Mouse (Mus musculus): ENCODE results near the gene Hap1. TPM values are rescaled to one million over a fixed set of nuclear protein-coding genes. Genes with fewer than 3 reads are reported as not detected.
"Not testable (repeated sequence)": the region's sequence is repeated elsewhere in the genome, so short reads cannot be mapped to it uniquely, and the experiment has no call there.

Gene Hap1
- polyA plus RNA-seq, 1 experiment: 35.2 TPM

DNA sequence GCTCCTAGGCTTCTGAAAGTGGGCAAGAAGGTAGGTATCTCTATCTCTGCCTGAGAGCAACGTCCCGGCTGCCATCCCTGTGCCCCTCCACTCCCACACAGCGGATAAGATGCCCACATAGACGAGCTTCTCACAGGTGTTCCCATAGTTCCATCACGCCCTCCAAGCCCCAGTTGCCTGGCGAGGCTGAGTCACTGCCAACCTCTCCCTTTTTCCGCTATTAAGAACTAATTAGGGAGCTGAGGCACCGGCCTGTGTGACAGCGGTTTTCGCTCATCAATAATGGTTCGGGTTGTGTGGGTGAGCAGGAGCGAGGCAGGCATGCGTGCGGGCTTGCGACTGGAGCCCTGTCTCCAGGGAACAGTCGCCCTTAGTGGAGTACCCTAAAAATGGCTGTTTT is 25.7 kb downstream of the Hap1 start:
- Histone ChIP-seq H3K27ac (ENCODE audit: control insufficient read depth, insufficient read depth, low read depth, low read length) (no peak overlapping the region), H3K4me3 (ENCODE audit: control insufficient read depth, low read depth, low read length) (no peak overlapping the region; the same call in 1 of the 2 replicates), H3K36me3 (ENCODE audit: control insufficient read depth, insufficient read depth, low read length) (no peaks in the 10 kb centered on the region), H3K27me3 (ENCODE audit: control insufficient read depth, insufficient read depth, low read length) (no peaks in the 10 kb centered on the region), H3K4me1 (ENCODE audit: control insufficient read depth, insufficient read depth, low read length) (peaks cover 3% of the 10 kb centered on the region)
- TF ChIP-seq CTCF (IDR thresholded peaks at IDR 0.05; ENCODE audit: control insufficient read depth, insufficient read depth, insufficient replicate concordance, low read depth, low read length) (no peak), POLR2A (IDR thresholded peaks at IDR 0.05; ENCODE audit: control insufficient read depth, low read depth, low read length) (no peak)

DNA sequence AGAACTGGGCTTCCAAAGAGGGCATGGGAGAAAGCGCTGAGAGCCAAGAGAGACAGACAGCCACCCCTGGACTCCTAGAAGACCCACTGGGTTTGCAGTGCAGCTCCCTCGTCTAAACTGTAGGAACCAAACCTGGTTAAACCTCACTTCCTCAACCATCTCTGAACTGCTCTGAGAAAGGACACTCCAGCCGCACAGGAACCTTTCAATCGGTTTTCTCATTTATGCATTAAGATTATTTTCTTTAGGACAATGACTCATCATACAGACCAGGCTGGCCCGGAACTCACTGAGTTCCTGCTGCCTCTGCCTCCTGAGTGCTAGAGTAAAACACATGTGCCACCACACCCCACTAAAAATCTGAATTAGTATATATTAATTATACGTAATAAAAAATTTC is 28.2 kb downstream of the Hap1 start:
- TF ChIP-seq CTCF (IDR thresholded peaks at IDR 0.05; ENCODE audit: control insufficient read depth, insufficient read depth, insufficient replicate concordance, low read depth, low read length): no peak
- no peak for TF ChIP-seq POLR2A (IDR thresholded peaks at IDR 0.05; ENCODE audit: control insufficient read depth, low read depth, low read length)
- H3K4me3 ChIP-seq (ENCODE audit: control insufficient read depth, low read depth, low read length): no peak overlapping the region
- H3K27ac ChIP-seq (ENCODE audit: control insufficient read depth, insufficient read depth, low read depth, low read length): no peak overlapping the region
- H3K27me3 ChIP-seq (ENCODE audit: control insufficient read depth, insufficient read depth, low read length): no peaks in the 10 kb centered on the region
- H3K4me1 ChIP-seq (ENCODE audit: control insufficient read depth, insufficient read depth, low read length): peaks cover 3% of the 10 kb centered on the region
- no peaks in the 10 kb centered on the region for H3K36me3 ChIP-seq (ENCODE audit: control insufficient read depth, insufficient read depth, low read length)

DNA sequence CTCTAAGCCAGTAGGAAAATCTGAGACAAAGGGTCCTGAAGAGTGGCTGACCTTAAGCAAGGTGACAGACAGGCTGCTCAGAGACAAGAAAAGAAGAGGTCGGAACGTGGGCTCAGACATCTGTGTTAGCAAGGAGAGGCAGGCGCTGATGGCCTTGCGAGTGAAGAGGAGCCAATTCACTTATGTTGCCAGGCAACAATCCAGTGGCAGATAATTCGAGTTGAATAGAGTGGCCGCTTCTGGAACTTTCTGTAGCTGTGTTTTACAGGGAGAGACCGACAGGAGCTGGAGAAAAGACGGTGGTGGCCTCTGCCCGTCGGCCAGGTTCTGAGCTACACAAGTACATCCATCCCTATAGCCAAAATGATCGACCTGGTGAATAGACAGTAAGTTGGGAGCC is 28.6 kb downstream of the Hap1 start:
- H3K4me1 ChIP-seq (ENCODE audit: control insufficient read depth, insufficient read depth, low read length): peaks cover 3% of the 10 kb centered on the region
- H3K27ac ChIP-seq (ENCODE audit: control insufficient read depth, insufficient read depth, low read depth, low read length): no peak overlapping the region
- no peaks in the 10 kb centered on the region for H3K36me3 ChIP-seq (ENCODE audit: control insufficient read depth, insufficient read depth, low read length)
- H3K4me3 ChIP-seq (ENCODE audit: control insufficient read depth, low read depth, low read length): no peak overlapping the region
- TF ChIP-seq CTCF (IDR thresholded peaks at IDR 0.05; ENCODE audit: control insufficient read depth, insufficient read depth, insufficient replicate concordance, low read depth, low read length) (no peak), POLR2A (IDR thresholded peaks at IDR 0.05; ENCODE audit: control insufficient read depth, low read depth, low read length) (no peak)
- no peaks in the 10 kb centered on the region for H3K27me3 ChIP-seq (ENCODE audit: control insufficient read depth, insufficient read depth, low read length)

DNA sequence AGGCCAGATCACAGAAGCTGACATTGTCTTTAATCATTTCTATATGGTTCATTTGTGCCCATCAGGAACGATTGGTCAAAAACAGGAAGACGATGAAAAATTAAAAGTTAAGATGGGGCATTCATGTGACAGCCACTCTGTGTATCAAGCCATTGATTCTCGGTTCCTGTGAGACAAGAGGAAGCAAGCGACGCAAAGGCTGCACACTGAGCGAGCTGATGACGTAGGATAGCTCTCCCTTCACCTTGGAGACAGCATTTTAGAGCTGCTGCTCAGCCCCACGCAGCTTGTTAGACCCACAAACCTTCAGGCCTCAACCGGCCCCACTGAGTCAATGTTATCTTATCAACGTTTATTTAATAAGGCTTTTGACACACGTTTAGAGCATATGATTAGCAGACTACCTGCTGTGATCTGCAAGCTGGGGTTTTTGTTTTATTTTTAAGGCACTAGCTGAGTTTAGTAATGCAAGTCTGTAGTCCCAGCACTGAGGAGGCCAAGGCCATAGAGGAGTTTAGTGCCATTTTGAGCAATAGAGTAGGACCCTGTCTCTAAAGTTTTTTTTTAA is 30.8 kb downstream of the Hap1 start:
- H3K4me3 ChIP-seq (ENCODE audit: control insufficient read depth, low read depth, low read length): no peak overlapping the region
- H3K27ac ChIP-seq (ENCODE audit: control insufficient read depth, insufficient read depth, low read depth, low read length): no peak overlapping the region
- H3K27me3 ChIP-seq (ENCODE audit: control insufficient read depth, insufficient read depth, low read length): no peaks in the 10 kb centered on the region
- no peak for TF ChIP-seq POLR2A (IDR thresholded peaks at IDR 0.05; ENCODE audit: control insufficient read depth, low read depth, low read length)
- TF ChIP-seq CTCF (IDR thresholded peaks at IDR 0.05; ENCODE audit: control insufficient read depth, insufficient read depth, insufficient replicate concordance, low read depth, low read length): no peak
- no peaks in the 10 kb centered on the region for H3K36me3 ChIP-seq (ENCODE audit: control insufficient read depth, insufficient read depth, low read length)
- peaks cover under 1% of the 10 kb centered on the region for H3K4me1 ChIP-seq (ENCODE audit: control insufficient read depth, insufficient read depth, low read length)

DNA sequence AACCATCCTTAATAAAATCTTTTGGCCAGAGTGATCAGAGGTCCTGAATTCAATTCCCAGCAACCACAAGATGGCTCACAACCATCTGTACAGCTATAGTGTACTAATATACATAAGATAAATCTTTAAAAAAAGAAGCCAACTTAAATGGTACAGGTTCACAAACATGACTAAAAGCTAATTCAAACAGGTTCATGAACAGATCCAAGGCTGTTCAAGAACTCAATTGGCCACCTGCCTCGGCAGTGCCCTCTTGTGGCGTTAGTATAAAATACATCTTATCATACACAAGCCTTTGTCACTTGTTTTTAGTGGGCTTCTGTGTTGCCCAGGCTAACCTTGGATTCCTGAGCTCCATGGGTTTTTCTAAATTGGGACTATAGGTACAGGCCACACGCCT is 32.4 kb downstream of the Hap1 start:
- Histone ChIP-seq H3K36me3 (ENCODE audit: control insufficient read depth, insufficient read depth, low read length) (no peaks in the 10 kb centered on the region), H3K27me3 (ENCODE audit: control insufficient read depth, insufficient read depth, low read length) (no peaks in the 10 kb centered on the region), H3K4me3 (ENCODE audit: control insufficient read depth, low read depth, low read length) (no peak overlapping the region), H3K4me1 (ENCODE audit: control insufficient read depth, insufficient read depth, low read length) (peaks cover 2% of the 10 kb centered on the region), H3K27ac (ENCODE audit: control insufficient read depth, insufficient read depth, low read depth, low read length) (no peak overlapping the region)
- TF ChIP-seq POLR2A (IDR thresholded peaks at IDR 0.05; ENCODE audit: control insufficient read depth, low read depth, low read length): no peak
- TF ChIP-seq CTCF (IDR thresholded peaks at IDR 0.05; ENCODE audit: control insufficient read depth, insufficient read depth, insufficient replicate concordance, low read depth, low read length): peak; percentile 20; the same call in 1 of the 2 replicates

DNA sequence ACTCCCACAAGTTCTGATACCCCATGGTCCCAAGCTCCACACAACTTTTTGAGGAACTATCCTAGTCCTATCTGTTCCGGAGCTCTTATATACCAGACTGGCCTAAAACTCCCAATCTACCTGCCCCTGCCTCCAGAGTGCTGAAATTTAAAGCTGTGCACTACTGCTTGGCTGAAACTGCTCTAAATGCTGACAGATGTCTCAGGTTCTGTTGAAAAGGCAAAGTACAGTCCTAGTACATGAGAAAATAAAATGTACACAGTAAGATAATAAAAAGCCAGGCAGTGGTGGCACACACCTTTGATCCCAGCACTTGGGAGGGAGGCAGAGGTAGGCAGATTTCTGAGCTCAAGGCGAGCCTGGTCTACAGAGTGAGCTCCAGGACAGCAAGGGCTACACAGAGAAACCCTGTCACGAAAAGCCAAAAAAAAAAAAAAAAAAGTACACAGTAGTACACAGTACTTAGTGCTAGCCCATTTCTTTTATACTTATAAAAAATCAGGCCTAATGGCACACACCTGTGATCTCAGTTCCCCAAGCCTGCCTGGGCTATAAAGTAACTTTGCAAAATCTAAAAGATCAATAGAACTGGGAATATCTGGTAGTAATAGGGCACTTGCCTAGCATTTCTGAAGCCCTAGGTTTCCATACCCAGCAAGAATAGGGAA is 33.2 kb downstream of the Hap1 start:
- Histone ChIP-seq H3K27me3 (ENCODE audit: control insufficient read depth, insufficient read depth, low read length) (no peaks in the 10 kb centered on the region), H3K36me3 (ENCODE audit: control insufficient read depth, insufficient read depth, low read length) (no peaks in the 10 kb centered on the region), H3K4me3 (ENCODE audit: control insufficient read depth, low read depth, low read length) (no peak overlapping the region; the same call in 1 of the 2 replicates), H3K4me1 (ENCODE audit: control insufficient read depth, insufficient read depth, low read length) (peaks cover 2% of the 10 kb centered on the region), H3K27ac (ENCODE audit: control insufficient read depth, insufficient read depth, low read depth, low read length) (no peak overlapping the region)
- TF ChIP-seq POLR2A (IDR thresholded peaks at IDR 0.05; ENCODE audit: control insufficient read depth, low read depth, low read length): no peak
- TF ChIP-seq CTCF (IDR thresholded peaks at IDR 0.05; ENCODE audit: control insufficient read depth, insufficient read depth, insufficient replicate concordance, low read depth, low read length): no peak

DNA sequence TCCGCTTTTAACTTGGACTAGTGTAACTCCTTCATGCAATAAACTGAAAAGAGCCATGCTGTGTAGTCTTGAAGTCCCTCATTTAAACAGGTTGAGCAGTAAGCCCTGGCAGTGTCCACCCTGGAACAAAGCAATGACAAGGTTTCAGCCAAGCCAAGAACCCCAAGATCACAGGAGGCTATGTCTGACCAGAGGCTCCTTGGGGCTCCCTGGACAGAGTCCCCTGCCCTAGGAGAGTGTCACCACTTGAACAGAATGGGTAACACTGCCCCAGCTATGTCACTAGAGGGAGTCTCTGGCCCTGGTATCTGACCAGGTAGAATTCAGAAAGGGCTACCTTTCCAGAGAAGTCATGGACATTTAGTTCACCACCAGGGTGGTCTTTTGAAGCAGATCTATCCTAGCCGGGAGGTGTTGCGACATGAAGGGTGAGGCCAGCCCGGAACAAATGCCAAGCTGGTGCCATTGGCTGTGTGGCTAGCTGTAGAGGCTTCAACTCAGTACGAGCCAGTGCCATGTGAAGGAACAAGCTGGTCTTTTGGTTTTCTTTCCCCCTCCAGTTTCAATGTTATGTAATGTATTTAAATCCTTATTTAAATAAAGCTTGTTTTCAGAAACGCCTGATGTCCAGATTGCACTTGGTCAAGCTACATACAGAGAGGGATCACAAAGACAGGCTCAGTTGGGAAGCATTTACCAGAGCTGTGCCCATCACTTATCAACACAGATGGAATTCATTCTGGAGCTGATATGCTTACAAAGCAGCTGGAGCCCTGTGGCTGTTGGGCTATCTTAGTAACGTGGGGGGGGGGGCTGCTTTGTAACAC is 34.2 kb downstream of the Hap1 start:
- H3K27ac ChIP-seq (ENCODE audit: control insufficient read depth, insufficient read depth, low read depth, low read length): not testable (repeated sequence)
- H3K4me3 ChIP-seq (ENCODE audit: control insufficient read depth, low read depth, low read length): peak overlapping the region; percentile 40

DNA sequence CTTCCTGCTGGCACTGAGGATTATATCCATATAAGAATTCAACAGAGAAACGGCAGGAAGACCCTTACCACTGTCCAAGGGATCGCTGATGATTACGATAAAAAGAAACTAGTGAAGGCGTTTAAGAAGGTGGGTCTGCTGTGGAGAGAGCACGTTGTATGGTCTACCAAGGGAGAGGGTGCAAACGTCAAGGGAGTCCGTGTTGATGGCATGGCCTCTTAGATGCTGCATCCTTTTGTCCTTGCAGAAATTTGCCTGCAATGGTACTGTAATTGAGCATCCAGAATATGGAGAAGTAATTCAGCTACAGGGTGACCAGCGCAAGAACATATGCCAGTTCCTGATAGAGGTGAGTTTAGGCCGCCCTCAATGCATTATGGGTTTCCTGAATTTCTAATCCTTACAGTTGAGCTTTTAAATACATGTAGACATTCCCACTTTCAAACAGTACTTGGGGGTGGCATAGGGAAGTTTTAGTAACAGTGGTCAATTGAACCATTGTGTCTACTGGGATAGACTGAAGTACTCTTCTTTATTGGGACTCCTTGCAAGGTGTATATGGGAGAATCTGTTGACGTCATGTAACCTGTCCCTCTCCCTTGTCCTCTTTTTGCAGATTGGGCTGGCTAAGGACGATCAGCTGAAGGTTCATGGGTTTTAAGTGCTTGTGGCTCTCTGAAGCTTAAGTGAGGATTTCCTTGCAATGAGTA is 35.1 kb downstream of the Hap1 start:
- peak overlapping the region; percentile 90 for H3K4me3 ChIP-seq (ENCODE audit: control insufficient read depth, low read depth, low read length)
- H3K4me1 ChIP-seq (ENCODE audit: control insufficient read depth, insufficient read depth, low read length); H3K36me3 ChIP-seq (ENCODE audit: control insufficient read depth, insufficient read depth, low read length); H3K27me3 ChIP-seq (ENCODE audit: control insufficient read depth, insufficient read depth, low read length): not testable (repeated sequence)
- H3K27ac ChIP-seq (ENCODE audit: control insufficient read depth, insufficient read depth, low read depth, low read length): peak overlapping the region; percentile 56; the same call in 1 of the 2 replicates

More for the DNA sequence above, 34.2 kb downstream of the Hap1 start:
- H3K36me3 ChIP-seq (ENCODE audit: control insufficient read depth, insufficient read depth, low read length); H3K4me1 ChIP-seq (ENCODE audit: control insufficient read depth, insufficient read depth, low read length); H3K27me3 ChIP-seq (ENCODE audit: control insufficient read depth, insufficient read depth, low read length): not testable (repeated sequence)

Measured in testis, adult 2 months (tissue).